Mouse (Mus musculus) liver, embryonic 15.5 days (tissue): ENCODE data around the gene Plcb4. TPM values are rescaled to one million over a fixed set of nuclear protein-coding genes. Genes with fewer than 3 reads are reported as not detected.

Source experiments
- ATAC-seq: fragments of 200-750 bp; cut with Nextera tagmentation; 2 replicates; pipeline ENCODE4 v1.8.0; 2017; ENCODE audit warnings: moderate number of reproducible peaks, mild to moderate bottlenecking, moderate library complexity; ENCODE audit not compliant: insufficient read depth
- H3K27ac ChIP-seq: fragments of 300-500 bp; sonication (generic); replicated peaks from 2 replicates; pipeline ENCODE4 v1.5.1; 2015; ENCODE audit warnings: mild to moderate bottlenecking, inconsistent platforms
- H3K27me3 ChIP-seq: fragments of 300-500 bp; sonication (generic); 2 replicates; pipeline ENCODE4 v1.6.1; 2015; ENCODE audit warnings: mild to moderate bottlenecking, inconsistent platforms
- H3K36me3 ChIP-seq: fragments of 300-500 bp; sonication (generic); replicated peaks from 2 replicates; pipeline ENCODE4 v1.6.1; 2015; ENCODE audit warnings: moderate library complexity, mild to moderate bottlenecking, inconsistent platforms
- H3K4me1 ChIP-seq: fragments of 300-500 bp; sonication (generic); replicated peaks from 2 replicates; pipeline ENCODE4 v1.6.1; 2015; ENCODE audit warnings: inconsistent platforms
- H3K4me2 ChIP-seq: fragments of 300-500 bp; sonication (generic); 2 replicates; pipeline ENCODE4 v1.6.1; 2015; ENCODE audit warnings: moderate library complexity, mild to moderate bottlenecking, inconsistent platforms
- H3K4me3 ChIP-seq: fragments of 300-500 bp; sonication (generic); replicated peaks from 2 replicates; pipeline ENCODE4 v1.5.1; 2015; ENCODE audit warnings: mild to moderate bottlenecking, inconsistent platforms
- H3K9ac ChIP-seq: fragments of 300-500 bp; sonication (generic); 2 replicates; pipeline ENCODE4 v1.6.1; 2015; ENCODE audit warnings: moderate library complexity, mild to moderate bottlenecking, inconsistent platforms
- H3K9me3 ChIP-seq: fragments of 300-500 bp; sonication (generic); replicated peaks from 2 replicates; pipeline ENCODE4 v1.6.1; 2016; ENCODE audit warnings: inconsistent platforms
- WGBS: fragments of 180-500 bp; shearing (Covaris S2); methylation state at CpG from one replicate; pipeline ENCODE4 v1.1.7; 2015; ENCODE audit warnings: mixed read lengths; ENCODE audit not compliant: insufficient replicate concordance; 5-methylcytosine and 5-hydroxymethylcytosine counted together
- polyA plus RNA-seq: library from polyadenylated mRNA; unstranded; fragments of >200 nt; fragmentation: Nextera tagmentation; extraction: Ambion mirVana; gene quantifications from 2 replicates; pipeline ENCODE4 v1.2.1, GENCODE M21; 2015

Gene Plcb4
- polyA plus RNA-seq, 1 experiment from 2014 or later = 1.6 TPM

GRCm38 (mm10) chr2:135884534-135885180, 225.8 kb downstream of the Plcb4 start:
- Histone ChIP-seq H3K4me1 (peaks cover 11% of the 10 kb centered on the region; the same call in 1 of the 2 replicates), H3K4me3 (no peak overlapping the region), H3K9me3 (no peaks in the 10 kb centered on the region), H3K9ac (no peak overlapping the region), H3K27me3 (no peaks in the 10 kb centered on the region), H3K4me2 (no peak overlapping the region), H3K36me3 (no peaks in the 10 kb centered on the region), H3K27ac (no peak overlapping the region)
- ATAC-seq = no peak
- WGBS = 51% methylated on average over 7 of the region's 7 CpGs

DNA sequence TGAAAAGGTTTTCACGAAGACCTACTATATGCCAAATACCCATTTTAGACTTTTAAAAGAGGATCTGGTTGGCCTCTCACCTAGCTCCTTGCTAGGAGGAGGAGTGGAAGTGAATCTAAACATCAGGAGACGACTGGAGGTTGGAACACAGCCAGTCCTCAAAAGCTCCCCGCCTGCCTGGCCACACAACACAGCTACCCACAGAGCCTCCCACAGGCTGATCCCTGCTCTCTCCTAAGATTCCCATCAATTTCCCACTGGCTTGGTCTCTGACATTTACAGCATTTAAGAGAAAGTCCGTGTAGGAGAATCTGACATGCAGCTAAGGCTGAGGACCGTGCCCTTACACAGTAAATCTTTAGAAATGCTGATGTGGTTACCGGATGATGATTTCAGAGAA, 226.8 kb downstream of the Plcb4 start:
- no peaks in the 10 kb centered on the region for H3K9me3 ChIP-seq
- no peak overlapping the region for H3K9ac ChIP-seq
- no peak for ATAC-seq
- H3K4me3 ChIP-seq = no peak overlapping the region
- peaks cover 4% of the 10 kb centered on the region; the same call in 1 of the 2 replicates for H3K4me1 ChIP-seq
- no peak overlapping the region for H3K27ac ChIP-seq
- no peaks in the 10 kb centered on the region for H3K27me3 ChIP-seq
- H3K36me3 ChIP-seq = no peaks in the 10 kb centered on the region
- H3K4me2 ChIP-seq = no peak overlapping the region
- WGBS = 62% methylated on average over 6 of the region's 6 CpGs

DNA sequence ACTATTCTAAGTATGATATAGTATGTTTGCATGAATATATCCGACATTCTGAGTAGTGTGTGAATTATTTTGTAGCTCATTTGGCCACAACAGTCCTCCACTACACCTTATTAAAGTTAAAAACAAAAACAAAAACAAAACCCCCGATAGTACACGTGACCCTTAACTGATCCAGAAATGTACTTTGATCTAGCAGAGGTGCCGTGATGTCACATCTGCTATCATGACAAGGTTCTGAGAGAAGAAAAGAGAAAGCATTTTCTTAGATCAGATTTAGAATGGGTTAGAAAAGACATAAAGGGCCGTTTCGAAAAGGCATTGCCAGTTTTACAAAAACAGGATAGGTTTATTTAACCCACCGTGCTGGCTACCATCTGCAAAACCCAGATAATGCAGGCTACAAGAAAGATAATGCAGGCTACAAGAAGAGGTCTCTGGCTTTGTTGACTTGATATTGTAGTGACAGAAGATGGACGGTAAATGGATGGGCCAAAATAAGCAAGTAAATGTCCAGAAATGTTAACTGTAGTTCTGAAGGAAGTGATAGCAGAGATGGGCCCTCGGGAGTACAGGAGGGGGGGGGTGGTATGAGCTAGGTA, 227.4 kb downstream of the Plcb4 start:
- 37% methylated on average over 9 of the region's 9 CpGs for WGBS
- H3K4me3 ChIP-seq = no peak overlapping the region

GRCm38 (mm10) chr2:135887805-135888204, 229.0 kb downstream of the Plcb4 start:
- Histone ChIP-seq H3K27me3 (no peaks in the 10 kb centered on the region), H3K9ac (no peak overlapping the region), H3K36me3 (no peaks in the 10 kb centered on the region), H3K4me3 (no peak overlapping the region), H3K4me1 (peaks cover 4% of the 10 kb centered on the region; the same call in 1 of the 2 replicates), H3K27ac (no peak overlapping the region), H3K9me3 (no peaks in the 10 kb centered on the region), H3K4me2 (no peak overlapping the region)
- no peak for ATAC-seq
- WGBS = 60% methylated on average over 2 of the region's 2 CpGs

More for the DNA sequence above, 227.4 kb downstream of the Plcb4 start:
- no peaks in the 10 kb centered on the region for H3K9me3 ChIP-seq
- no peaks in the 10 kb centered on the region for H3K36me3 ChIP-seq
- H3K27ac ChIP-seq = no peak overlapping the region
- no peak for ATAC-seq
- H3K9ac ChIP-seq = no peak overlapping the region
- H3K27me3 ChIP-seq = no peaks in the 10 kb centered on the region
- no peak overlapping the region for H3K4me2 ChIP-seq
- peaks cover 4% of the 10 kb centered on the region; the same call in 1 of the 2 replicates for H3K4me1 ChIP-seq

- no peaks in the 10 kb centered on the region for H3K9me3 ChIP-seq
- H3K4me2 ChIP-seq = no peak overlapping the region
- no peak overlapping the region for H3K4me3 ChIP-seq
- peaks cover 4% of the 10 kb centered on the region; the same call in 1 of the 2 replicates for H3K4me1 ChIP-seq
- H3K27me3 ChIP-seq = no peaks in the 10 kb centered on the region
- H3K27ac ChIP-seq = no peak overlapping the region
- H3K9ac ChIP-seq = no peak overlapping the region
- H3K36me3 ChIP-seq = no peaks in the 10 kb centered on the region
- WGBS = 26% methylated on average over 4 of the region's 4 CpGs
- no peak for ATAC-seq
Observed at GRCm38 (mm10) chr2:135888206-135888605, 229.4 kb downstream of the Plcb4 start.

DNA sequence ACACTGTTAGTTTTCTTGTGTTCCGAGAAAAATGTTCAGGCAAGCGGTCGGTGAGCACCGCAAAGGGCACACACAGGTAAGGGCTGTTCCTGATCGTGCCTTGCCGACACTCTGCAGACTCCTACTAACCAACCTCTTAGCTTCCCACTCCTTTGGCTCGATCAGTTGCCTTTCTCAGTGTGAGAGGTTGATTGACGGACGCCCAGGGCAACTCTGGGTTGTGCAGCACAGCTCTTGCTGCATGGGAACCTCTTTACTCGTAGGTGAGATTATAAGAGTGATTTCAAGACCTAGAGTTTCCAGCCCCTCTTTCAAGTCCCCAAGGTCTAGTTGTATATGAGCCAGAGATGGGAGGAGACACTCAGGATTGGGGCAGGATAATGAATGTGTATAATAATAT, 230.0 kb downstream of the Plcb4 start:
- no peak overlapping the region for H3K9ac ChIP-seq
- H3K36me3 ChIP-seq = no peaks in the 10 kb centered on the region
- 72% methylated on average over 10 of the region's 10 CpGs for WGBS
- no peak overlapping the region for H3K27ac ChIP-seq
- H3K27me3 ChIP-seq = no peaks in the 10 kb centered on the region
- peaks cover 4% of the 10 kb centered on the region; the same call in 1 of the 2 replicates for H3K4me1 ChIP-seq
- no peak for ATAC-seq
- no peak overlapping the region for H3K4me3 ChIP-seq
- H3K4me2 ChIP-seq = no peak overlapping the region
- no peaks in the 10 kb centered on the region for H3K9me3 ChIP-seq

DNA sequence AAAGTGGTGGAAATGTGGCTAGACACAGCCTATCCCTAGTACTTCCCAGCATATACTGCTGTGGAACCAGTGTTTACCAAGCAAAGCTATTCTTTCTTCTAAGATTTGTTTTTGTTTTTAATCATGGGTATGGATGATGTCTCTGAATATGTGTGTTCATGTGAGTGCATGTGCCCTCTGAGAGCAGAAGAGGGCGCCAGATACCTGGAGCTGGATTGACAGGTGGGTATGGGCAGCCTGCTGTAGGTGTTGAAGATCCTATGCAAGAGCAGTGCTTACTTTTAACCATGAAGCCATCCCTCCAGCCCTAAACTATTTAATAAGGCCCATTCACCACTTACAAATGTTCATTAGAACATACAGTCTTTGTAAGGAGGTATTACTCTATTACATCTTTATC, 231.3 kb downstream of the Plcb4 start:
- WGBS = 48% methylated on average over 1 of the region's 1 CpGs
- ATAC-seq = no peak
- no peak overlapping the region for H3K9ac ChIP-seq

GRCm38 (mm10) chr2:135891097-135891496, 232.3 kb downstream of the Plcb4 start:
- Histone ChIP-seq H3K4me1 (no peaks in the 10 kb centered on the region), H3K4me2 (no peak overlapping the region), H3K9ac (no peak overlapping the region), H3K36me3 (no peaks in the 10 kb centered on the region), H3K4me3 (no peak overlapping the region), H3K9me3 (no peaks in the 10 kb centered on the region), H3K27me3 (no peaks in the 10 kb centered on the region), H3K27ac (no peak overlapping the region)
- no peak for ATAC-seq
- 61% methylated on average over 10 of the region's 10 CpGs for WGBS

More for the DNA sequence above, 231.3 kb downstream of the Plcb4 start:
- Histone ChIP-seq H3K4me2 (no peak overlapping the region), H3K9me3 (no peaks in the 10 kb centered on the region), H3K4me3 (no peak overlapping the region), H3K4me1 (peaks cover 4% of the 10 kb centered on the region; the same call in 1 of the 2 replicates), H3K27ac (no peak overlapping the region), H3K27me3 (no peaks in the 10 kb centered on the region), H3K36me3 (no peaks in the 10 kb centered on the region)

DNA sequence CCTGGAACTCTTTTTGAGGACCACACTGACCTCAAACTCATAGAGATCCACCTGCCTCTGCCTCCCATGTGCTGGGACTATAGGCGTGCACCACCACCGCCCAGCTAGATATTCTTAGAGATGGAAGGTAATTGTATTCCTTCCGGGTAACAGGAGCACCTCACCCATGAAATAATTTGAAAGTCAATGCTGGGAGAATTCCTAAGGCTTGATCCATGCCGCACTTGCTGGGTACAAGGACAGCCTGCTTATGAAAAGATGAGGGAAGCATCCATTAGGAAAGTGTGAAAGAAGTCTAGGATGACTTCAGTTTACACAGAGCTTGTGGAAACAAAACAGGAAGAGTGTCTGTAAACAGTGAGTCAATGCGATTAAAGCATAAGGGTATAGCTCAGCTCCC, 232.9 kb downstream of the Plcb4 start:
- no peak overlapping the region for H3K9ac ChIP-seq
- no peak overlapping the region for H3K4me3 ChIP-seq
- no peaks in the 10 kb centered on the region for H3K27me3 ChIP-seq
- 68% methylated on average over 5 of the region's 5 CpGs for WGBS
- ATAC-seq = no peak
- no peak overlapping the region for H3K4me2 ChIP-seq
- no peaks in the 10 kb centered on the region for H3K4me1 ChIP-seq
- no peaks in the 10 kb centered on the region for H3K36me3 ChIP-seq
- H3K27ac ChIP-seq = no peak overlapping the region
- no peaks in the 10 kb centered on the region for H3K9me3 ChIP-seq

GRCm38 (mm10) chr2:135894582-135894981, 235.8 kb downstream of the Plcb4 start:
- H3K4me3 ChIP-seq = no peak overlapping the region

DNA sequence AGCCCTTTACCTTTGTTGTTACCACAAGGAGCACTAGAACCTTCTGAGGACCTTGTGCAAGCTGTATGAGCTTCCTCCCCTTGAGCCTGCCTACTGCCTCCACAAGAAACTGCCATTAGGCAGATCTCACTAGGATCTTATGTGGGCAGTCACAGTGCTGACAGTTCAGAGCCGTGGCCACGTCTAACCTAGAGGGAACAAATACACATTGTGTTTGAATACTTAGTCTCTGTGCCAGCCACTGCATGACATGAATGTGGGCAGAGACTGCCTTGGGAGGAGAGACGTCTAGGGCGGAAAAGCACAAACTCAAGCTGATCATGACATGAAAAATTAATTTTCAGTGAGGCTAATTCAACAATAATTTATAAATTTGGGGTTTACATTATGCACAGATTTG, 239.2 kb downstream of the Plcb4 start:
- no peak for ATAC-seq
- H3K27me3 ChIP-seq = no peaks in the 10 kb centered on the region
- 64% methylated on average over 4 of the region's 4 CpGs for WGBS
- no peak overlapping the region for H3K27ac ChIP-seq
- no peaks in the 10 kb centered on the region for H3K9me3 ChIP-seq
- H3K4me3 ChIP-seq = no peak overlapping the region
- no peaks in the 10 kb centered on the region for H3K36me3 ChIP-seq
- no peaks in the 10 kb centered on the region for H3K4me1 ChIP-seq
- no peak overlapping the region for H3K4me2 ChIP-seq
- no peak overlapping the region for H3K9ac ChIP-seq

More at GRCm38 (mm10) chr2:135894582-135894981, 235.8 kb downstream of the Plcb4 start:
- H3K9me3 ChIP-seq = no peaks in the 10 kb centered on the region
- no peak overlapping the region for H3K9ac ChIP-seq
- ATAC-seq = no peak
- no peaks in the 10 kb centered on the region for H3K4me1 ChIP-seq
- H3K4me2 ChIP-seq = no peak overlapping the region
- H3K27ac ChIP-seq = no peak overlapping the region
- H3K36me3 ChIP-seq = no peaks in the 10 kb centered on the region
- 57% methylated on average over 2 of the region's 2 CpGs for WGBS
- no peaks in the 10 kb centered on the region for H3K27me3 ChIP-seq
